Mouse (Mus musculus): ENCODE data around the gene Slc11a1. TPM values are rescaled to one million over a fixed set of nuclear protein-coding genes. Genes with fewer than 3 reads are reported as not detected.

The Slc11a1 gene
- total RNA-seq, 2 experiments from 2014 or later: 3.4 to 4.3 TPM

- intact Hi-C loops (cut with DNase I): no loop called here
These were observed 23.7 kb upstream of the Slc11a1 start for GRCm38 (mm10) chr1:74351185-74351769.

GRCm38 (mm10) chr1:74352532-74353096, 22.4 kb upstream of the Slc11a1 start:
- intact Hi-C loops (cut with DNase I): no loop called here
- DNase-seq (ENCODE audit: low spot score in 2 of 2): no peak

More at GRCm38 (mm10) chr1:74351185-74351769, 23.7 kb upstream of the Slc11a1 start:
- no peak for DNase-seq (ENCODE audit: low spot score in 2 of 2)

GRCm38 (mm10) chr1:74353453-74354229, 21.4 kb upstream of the Slc11a1 start:
- no peak for DNase-seq (ENCODE audit: low spot score in 2 of 2)
- intact Hi-C loops (cut with DNase I): no loop called here

GRCm38 (mm10) chr1:74357531-74357930, 17.5 kb upstream of the Slc11a1 start:
- DNase-seq (ENCODE audit: low spot score in 2 of 2): no peak
- intact Hi-C loops (cut with DNase I): no loop called here

- intact Hi-C loops (cut with DNase I): loop anchor here (2.0 to 10.0 kb wide), 2 partner anchors 47 to 155 kb away; no protein-coding TSS in a partner anchor
- no peak for DNase-seq (ENCODE audit: low spot score in 2 of 2)
These were observed 15.0 kb upstream of the Slc11a1 start for GRCm38 (mm10) chr1:74359952-74360517.

- intact Hi-C loops (cut with DNase I): loop anchor here (10.0 kb wide), 1 partner anchor 157 kb away; no protein-coding TSS in a partner anchor
- peak; percentile 85 to 93 for DNase-seq (ENCODE audit: low spot score in 2 of 2)
These were observed 13.2 kb upstream of the Slc11a1 start, which contains the start of gene Catip for GRCm38 (mm10) chr1:74361812-74362211. Gene Catip (plus strand): TSS chr1:74362108.

- DNase-seq (ENCODE audit: low spot score in 2 of 2): peak in 1 of 2 experiments; percentile 33
- intact Hi-C loops (cut with DNase I): loop anchor here (10.0 kb wide), 1 partner anchor 158 kb away; no protein-coding TSS in a partner anchor
These were observed 12.4 kb upstream of the Slc11a1 start for GRCm38 (mm10) chr1:74362325-74363229.

GRCm38 (mm10) chr1:74363437-74363836, 11.6 kb upstream of the Slc11a1 start:
- intact Hi-C loops (cut with DNase I): loop anchor here (10.0 kb wide), 1 partner anchor 159 kb away; no protein-coding TSS in a partner anchor
- DNase-seq (ENCODE audit: low spot score in 2 of 2): no peak

GRCm38 (mm10) chr1:74364270-74364669, 10.7 kb upstream of the Slc11a1 start:
- intact Hi-C loops (cut with DNase I): loop anchor here (10.0 kb wide), 1 partner anchor 159 kb away; no protein-coding TSS in a partner anchor
- DNase-seq (ENCODE audit: low spot score in 2 of 2): no peak

- intact Hi-C loops (cut with DNase I): loop anchor here (10.0 kb wide), 1 partner anchor 163 kb away; no protein-coding TSS in a partner anchor
- no peak for DNase-seq (ENCODE audit: low spot score in 2 of 2)
These were observed 6.9 kb upstream of the Slc11a1 start for GRCm38 (mm10) chr1:74367886-74368645.

GRCm38 (mm10) chr1:74370040-74370439, 5.0 kb upstream of the Slc11a1 start:
- no peak for DNase-seq (ENCODE audit: low spot score in 2 of 2)
- intact Hi-C loops (cut with DNase I): no loop called here

GRCm38 (mm10) chr1:74373372-74373771, 1.6 kb upstream of the Slc11a1 start:
- DNase-seq (ENCODE audit: low spot score in 2 of 2): no peak
- intact Hi-C loops (cut with DNase I): no loop called here

- DNase-seq (ENCODE audit: low spot score in 2 of 2): no peak
- intact Hi-C loops (cut with DNase I): no loop called here
These were observed 566 bp downstream of the Slc11a1 start for GRCm38 (mm10) chr1:74375561-74375960.

- no peak for DNase-seq (ENCODE audit: low spot score in 2 of 2)
- intact Hi-C loops (cut with DNase I): no loop called here
These were observed 1.4 kb downstream of the Slc11a1 start for GRCm38 (mm10) chr1:74376396-74376795.

GRCm38 (mm10) chr1:74379058-74379504, 4.1 kb downstream of the Slc11a1 start:
- DNase-seq (ENCODE audit: low spot score in 2 of 2): no peak
- intact Hi-C loops (cut with DNase I): no loop called here

- intact Hi-C loops (cut with DNase I): no loop called here
- no peak for DNase-seq (ENCODE audit: low spot score in 2 of 2)
These were observed 5.5 kb downstream of the Slc11a1 start for GRCm38 (mm10) chr1:74380484-74380883.

GRCm38 (mm10) chr1:74381588-74382021, 6.6 kb downstream of the Slc11a1 start:
- intact Hi-C loops (cut with DNase I): no loop called here
- no peak for DNase-seq (ENCODE audit: low spot score in 2 of 2)

- intact Hi-C loops (cut with DNase I): no loop called here
- DNase-seq (ENCODE audit: low spot score in 2 of 2): no peak
These were observed 8.4 kb downstream of the Slc11a1 start for GRCm38 (mm10) chr1:74383385-74383784.

Data from left cerebral cortex, postnatal 14 days (tissue).